Comparison of ENCODE assay signal across 19 mouse cellular contexts in the genomic region with DNA sequence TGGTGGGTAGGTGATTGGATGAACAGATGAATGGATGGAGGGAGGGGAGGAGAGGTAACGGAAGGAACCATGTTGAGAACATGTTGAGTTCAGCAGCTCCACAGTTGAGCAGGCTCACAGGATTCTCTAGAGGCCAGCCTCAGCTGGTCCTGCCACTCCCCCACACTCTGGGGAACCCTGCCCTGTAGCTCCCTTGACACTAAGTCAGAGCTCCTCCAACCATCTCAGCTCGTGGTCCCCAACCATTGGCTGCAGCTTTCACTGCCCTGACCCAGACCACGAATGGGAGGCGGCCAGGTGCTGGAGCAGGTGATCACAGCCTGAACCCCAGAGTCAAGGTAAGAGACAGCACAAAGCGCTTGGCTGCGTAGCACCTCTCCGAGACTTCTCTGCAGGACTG. TPM values are rescaled to one million over a fixed set of nuclear protein-coding genes. Genes with fewer than 3 reads are reported as not detected.
"Had no signal": no experiment of that assay in that cellular context is flagged by ENCODE, and none has a peak within 500 bp of the region (broad histone marks: within the 10 kb centered on the region; RNA-seq: fewer than 3 reads in every experiment).

No protein-coding gene starts in this region.

- H3K4me3 ChIP-seq: megakaryocyte, embryonic 14.5 days; midbrain, embryonic 13.5 days; midbrain, embryonic 15.5 days; neural tube, embryonic 12.5 days had no signal

- H3K4me2 ChIP-seq: lung, embryonic 14.5 days; midbrain, embryonic 11.5 days; midbrain, embryonic 13.5 days; midbrain, embryonic 15.5 days; neural tube, embryonic 12.5 days had no signal

- H3K27me3 ChIP-seq: midbrain, embryonic 13.5 days; midbrain, embryonic 15.5 days; neural tube, embryonic 12.5 days had no signal

- H3K9ac ChIP-seq: lung, embryonic 14.5 days; midbrain, embryonic 13.5 days; midbrain, embryonic 15.5 days; neural tube, embryonic 12.5 days had no signal

- H3K4me1 ChIP-seq: midbrain, embryonic 13.5 days; midbrain, embryonic 15.5 days had no signal

- DNase-seq: lung, adult 18-20 months; lung, embryonic 14.5 days; lung, postnatal 14 days; lung, postnatal 36 days; right cerebral cortex, postnatal 14 days; right cerebral cortex, postnatal 4 days; spleen, adult 18-20 months; thymus, adult 18-20 months; thymus, postnatal 14 days; thymus, postnatal 36 days had no signal

- ATAC-seq: midbrain, embryonic 13.5 days; midbrain, embryonic 15.5 days had no signal

- H3K36me3 ChIP-seq: midbrain, embryonic 13.5 days; midbrain, embryonic 15.5 days; neural tube, embryonic 12.5 days had no signal

- H3K27ac ChIP-seq: macrophage; midbrain, embryonic 13.5 days; midbrain, embryonic 15.5 days; neural tube, embryonic 12.5 days had no signal

- H3K9me3 ChIP-seq: megakaryocyte, embryonic 14.5 days; midbrain, embryonic 13.5 days; midbrain, embryonic 15.5 days; neural tube, embryonic 12.5 days had no signal

RNA-seq across cellular contexts. Expression of a gene that starts 16.3 kb away (rescaled TPM):
- total RNA-seq: megakaryocyte progenitor cell, adult 5-6 weeks; monocyte, adult 5-6 weeks had no signal
- polyA plus RNA-seq: lung, embryonic 14.5 days; macrophage; small intestine, adult 2 months had no signal
